Mouse (Mus musculus) CD4-positive, CD25-positive, alpha-beta regulatory T cell, adult 4 months (primary cell): Measurements from ENCODE around the gene Tmem39a. TPM values are rescaled to one million over a fixed set of nuclear protein-coding genes. Genes with fewer than 3 reads are reported as not detected.

Experiments used
- ATAC-seq: one replicate; pipeline ENCODE4 v1.8.0; 2017
- polyA plus RNA-seq, 2 experiments: library from polyadenylated mRNA; unstranded; fragments of 100-300 nt; shearing (Covaris generic); gene quantifications; one replicate each; pipeline ENCODE4 v1.2.1; 2017

The Tmem39a gene
- polyA plus RNA-seq, 2 experiments from 2014 or later: 36.0 to 37.2 TPM

DNA sequence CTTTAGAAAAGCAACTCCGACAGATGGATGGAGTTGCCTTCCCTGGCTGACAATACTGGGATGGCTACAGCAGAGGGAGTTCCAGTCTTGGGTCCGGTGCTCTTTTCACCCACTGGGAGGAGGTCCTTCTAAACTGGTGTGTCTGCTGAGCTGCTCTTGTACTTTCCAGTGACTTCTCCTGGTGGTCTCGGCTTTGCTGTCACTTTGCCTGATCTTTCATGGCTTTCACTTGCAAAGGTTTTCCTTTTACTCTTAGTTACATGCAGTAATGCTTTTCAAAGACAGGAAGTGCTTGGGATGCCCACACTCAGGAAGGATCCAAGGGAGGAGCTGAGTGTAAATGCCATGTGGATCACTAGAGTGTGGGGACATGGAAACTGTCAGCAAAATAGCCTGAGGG lies 33.0 kb downstream of the Tmem39a start:
- no peak for ATAC-seq

DNA sequence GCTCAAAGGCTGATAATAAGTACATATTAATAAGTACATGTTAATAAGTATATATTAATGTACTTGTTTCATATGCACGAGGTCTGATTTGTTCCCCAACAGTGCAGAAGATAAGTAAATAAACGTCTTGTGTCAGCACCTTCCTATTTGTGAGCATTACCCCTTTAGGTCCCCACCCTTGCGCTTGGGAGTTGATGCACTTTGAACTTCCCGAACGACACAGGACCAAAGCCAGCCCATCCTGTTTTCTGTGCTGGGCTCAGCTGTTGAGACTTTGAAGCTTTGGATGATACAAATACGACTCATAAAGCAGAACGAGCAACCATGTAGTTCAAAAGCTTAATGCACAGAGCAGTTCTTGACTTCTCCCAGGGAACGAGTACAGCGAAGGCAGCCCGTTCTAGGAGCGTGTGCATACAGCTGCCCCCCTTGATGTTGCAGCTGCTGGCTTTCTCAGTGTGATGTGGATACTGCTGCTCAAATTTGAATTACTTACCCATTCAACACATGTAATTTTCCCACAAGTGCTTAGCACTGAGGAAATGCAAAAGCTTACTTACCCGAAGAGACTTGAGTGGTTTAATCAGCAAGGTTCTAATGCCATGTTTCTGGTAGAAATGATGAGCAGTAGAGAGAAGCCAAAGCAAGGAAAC lies 33.7 kb downstream of the Tmem39a start:
- no peak for ATAC-seq

DNA sequence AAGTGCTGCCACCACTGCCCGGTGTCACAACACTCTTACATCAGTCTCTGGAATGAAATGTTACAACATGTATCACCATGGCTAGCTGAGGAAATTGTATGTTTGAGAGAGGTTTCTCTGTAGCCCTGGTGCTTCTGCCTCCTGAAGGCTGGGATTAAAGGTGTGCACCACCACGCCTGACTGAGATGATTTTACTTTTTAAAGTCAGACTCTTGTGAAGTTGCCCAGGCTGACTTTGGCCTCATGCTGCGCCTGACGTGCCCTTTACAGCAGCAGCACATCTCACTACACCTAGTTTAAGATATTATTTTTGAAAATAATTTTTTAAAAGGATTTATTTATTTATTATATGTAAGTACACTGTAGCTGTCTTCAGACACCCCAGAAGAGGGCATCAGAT lies 34.4 kb downstream of the Tmem39a start:
- no peak for ATAC-seq

DNA sequence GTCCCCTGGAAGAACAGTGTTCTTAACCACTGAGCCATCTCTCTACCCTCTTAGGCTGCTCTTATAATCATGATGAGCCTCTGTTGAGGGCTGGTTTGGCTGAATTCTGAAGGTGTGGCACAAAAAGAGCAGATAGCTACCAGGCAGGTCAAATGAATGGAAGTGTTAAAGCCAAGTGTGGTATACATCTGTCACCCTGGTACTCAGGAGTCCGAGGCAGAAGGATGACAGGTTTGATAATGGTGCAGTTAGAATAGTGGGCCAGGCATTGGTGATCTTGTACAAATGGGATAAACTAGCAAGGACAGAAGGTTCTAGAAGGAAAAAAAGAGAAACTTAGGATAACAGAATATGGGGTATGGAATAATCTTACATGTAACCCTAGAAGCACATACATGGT lies 35.9 kb downstream of the Tmem39a start:
- ATAC-seq: no peak

DNA sequence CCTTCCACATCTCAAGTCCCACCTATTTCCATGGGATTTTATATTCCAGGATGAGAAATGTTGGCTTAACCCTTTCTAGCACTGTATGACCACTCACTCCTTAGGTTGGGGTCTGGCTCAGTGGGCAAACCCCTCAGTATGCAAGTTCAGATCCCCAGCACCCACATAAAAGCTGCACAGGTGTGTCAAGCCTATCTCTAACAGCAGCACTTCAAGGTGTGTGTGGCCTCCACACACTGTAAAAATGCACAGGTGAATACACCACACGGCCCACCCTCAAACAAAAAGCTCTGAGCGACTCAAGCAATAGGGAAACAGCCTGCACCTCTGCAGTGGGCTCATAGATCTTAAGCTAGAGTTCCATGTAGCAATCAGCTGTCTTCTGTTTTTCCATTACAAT lies 37.6 kb downstream of the Tmem39a start:
- no peak for ATAC-seq

DNA sequence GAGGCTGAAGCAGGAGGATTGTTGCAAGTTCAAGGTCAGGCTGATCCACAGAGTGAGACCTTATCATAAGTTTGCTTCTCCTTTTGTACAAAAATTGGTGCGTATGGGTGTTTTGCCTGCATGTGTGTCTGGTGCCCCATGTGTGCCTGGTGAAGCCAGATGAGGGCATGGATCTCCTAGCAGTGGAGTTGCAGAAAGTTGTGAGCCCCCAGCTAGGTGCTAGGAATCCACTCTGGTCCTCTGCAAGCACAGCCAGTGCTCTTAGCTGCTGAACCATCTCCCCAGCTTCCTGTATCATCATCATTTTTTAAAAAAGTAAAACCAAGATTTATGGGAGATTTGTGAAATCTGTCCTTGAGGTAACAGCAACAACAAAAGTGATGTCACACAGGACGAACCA lies 38.2 kb downstream of the Tmem39a start:
- no peak for ATAC-seq

DNA sequence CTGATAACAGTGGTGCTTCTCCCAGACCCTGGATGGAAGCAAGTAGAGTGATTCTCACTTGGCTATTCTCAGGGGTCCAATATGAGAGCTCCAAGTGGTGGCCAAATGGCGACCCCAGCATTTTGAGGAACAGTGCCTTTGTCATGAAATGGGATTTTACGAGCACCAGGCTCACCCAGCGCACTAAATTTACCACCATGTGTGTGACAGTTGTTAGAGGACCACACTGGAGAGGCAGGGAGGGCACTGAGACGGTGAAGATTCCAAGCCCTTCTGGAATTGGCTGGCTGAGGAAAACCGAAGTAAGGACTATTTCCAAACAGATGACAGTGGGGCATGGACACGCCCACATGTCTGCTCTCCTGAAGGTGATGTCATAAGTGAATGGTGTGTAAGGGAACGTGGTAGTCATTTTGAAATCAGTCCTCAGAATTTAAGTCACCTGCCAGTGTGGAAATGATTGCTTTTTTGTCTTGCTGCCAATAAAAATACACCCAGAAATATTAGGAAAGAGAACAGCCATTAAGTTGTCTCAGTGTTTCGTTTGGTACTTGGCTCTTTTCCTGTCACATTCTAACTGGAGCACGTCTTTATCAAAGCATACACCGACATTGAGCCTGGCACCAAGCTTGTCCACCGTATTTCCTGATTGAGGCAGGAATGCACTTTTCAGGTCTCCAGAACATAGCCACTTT lies 40.6 kb downstream of the Tmem39a start:
- no peak for ATAC-seq

DNA sequence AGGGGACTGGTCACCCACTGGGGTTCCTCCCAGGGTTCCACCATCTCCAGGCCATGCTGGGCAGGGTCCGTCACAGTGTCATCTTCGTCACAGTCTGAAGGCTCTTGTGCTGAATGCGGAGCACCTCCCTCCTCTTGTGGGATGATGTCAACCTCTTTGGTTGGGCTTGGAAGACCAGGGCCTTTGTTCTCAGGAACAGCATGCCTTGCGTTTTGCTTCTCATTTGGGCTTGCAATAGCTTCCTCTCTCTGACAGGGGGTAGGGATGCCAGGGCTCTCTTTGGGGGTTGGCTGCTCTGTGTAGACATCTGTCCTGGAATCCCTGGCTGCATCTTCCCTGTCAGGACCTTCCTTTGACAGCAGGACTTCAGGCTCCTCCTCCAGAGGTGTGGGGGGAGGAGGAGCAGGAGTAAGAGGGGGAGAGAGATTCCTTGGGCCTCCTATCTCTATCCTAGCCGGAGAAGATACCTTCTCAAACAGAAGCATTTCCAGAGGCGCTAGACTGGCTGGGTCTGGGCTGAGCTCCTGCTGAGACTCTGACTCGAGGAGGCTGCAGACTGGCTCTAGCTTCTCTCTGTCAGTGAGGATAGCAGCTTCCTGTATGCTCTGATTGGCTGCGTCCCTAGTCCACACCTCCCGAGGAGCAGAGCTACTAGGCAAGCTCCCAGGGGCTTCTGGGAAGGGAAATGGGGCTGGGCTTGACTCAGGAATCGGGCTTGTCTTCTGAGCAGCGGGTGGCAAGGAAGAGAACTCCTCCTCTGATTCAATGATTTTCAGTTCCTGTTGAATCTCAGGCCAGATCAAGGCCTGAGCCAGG lies 44.7 kb downstream of the Tmem39a start:
- no peak for ATAC-seq

DNA sequence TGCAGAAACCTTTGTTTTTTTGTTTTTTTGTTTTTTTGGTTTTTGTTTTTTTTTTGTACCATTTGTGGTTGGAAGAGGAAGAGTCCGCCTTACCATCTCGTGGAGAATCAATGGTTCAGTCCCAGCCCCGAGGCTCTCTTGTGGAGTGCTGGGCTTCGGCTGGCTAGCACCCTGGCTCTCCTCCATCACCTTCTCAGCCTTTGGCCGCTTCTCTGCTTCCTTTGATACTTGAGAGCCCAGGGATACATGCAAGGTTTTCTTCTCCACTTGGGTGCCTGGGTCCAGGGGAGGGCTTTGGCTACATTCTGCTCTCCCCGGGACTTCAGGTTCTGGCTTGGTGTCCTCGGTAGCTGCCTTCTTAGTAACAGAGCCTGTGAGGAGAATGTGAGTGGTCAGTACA lies 48.0 kb downstream of the Tmem39a start:
- no peak for ATAC-seq

DNA sequence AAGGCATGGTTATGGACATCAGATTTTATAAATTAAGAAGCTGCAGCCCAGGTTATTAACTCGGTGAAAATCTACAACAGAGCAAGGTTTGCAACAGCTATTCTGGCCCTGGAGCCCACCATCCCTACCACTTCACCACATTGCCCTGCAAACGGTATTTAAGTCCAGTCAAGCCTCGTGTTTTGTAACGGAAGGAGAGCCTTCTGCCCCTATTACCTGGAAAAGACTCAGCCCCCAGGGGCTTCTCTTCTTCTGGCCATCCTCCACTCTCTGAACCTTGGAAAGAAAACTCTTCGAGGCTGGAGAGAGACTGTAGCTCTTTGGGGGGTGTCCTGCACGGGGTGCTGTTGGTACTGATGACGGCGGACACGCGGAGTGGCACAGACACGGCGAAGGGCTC lies 50.2 kb downstream of the Tmem39a start:
- ATAC-seq: no peak

DNA sequence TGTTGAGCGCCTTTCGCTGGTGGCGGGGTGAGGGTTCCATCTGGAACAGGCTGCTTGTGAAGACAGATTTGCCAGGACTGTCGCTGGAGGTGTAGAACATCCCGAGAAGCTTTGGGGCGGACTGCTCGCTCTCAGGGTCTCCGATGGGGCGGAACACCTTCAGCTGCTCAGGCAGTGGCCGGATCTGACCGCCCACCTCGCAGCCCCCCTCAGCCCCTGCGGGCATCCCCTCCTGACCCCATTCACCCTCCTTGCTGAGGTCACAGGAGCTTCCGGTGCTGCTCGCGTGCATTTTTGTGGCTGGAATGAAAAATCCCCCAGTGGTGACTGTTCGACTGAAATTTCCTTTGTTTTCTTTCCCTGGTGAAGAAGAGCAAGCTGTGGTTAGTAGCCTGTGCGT lies 50.6 kb downstream of the Tmem39a start:
- no peak for ATAC-seq

DNA sequence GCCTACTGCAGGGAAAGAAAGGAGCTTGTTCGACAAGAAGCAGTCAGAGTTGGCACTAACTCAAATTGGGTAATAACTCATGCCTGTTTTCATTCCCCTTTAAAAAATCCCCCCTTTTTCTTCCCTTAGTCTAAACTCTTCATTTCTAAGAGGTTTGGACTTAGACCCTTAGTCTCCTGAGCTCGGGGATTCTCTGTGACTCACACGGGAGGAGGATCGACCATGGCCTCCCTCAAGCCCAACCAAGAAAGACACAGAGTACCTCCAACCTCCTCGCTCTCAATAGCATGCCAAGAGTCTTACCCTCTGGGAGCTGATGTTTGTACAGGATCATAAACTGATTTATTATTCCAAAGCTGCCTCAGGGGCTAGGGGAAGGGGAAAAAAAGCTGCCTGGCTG lies 54.1 kb downstream of the Tmem39a start:
- no peak for ATAC-seq

DNA sequence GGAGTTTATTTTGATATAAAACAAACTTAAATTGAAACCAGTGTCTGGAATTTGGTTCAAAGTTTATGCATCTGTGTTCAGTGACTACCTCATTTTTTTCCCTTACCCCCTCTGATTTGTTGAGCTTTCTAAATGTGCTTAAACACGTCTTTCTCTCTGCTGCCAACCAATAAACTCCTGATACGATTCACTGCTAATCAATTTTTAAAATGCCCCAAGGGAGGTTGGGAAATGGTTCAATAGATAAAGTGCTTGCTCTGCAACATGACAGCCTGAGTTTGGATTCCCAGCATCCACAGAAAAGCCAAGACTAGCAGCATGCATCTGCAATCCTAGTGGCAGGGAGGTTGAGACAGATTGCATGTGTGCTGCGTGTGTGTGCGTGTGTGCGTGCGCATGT lies 55.1 kb downstream of the Tmem39a start:
- no peak for ATAC-seq

DNA sequence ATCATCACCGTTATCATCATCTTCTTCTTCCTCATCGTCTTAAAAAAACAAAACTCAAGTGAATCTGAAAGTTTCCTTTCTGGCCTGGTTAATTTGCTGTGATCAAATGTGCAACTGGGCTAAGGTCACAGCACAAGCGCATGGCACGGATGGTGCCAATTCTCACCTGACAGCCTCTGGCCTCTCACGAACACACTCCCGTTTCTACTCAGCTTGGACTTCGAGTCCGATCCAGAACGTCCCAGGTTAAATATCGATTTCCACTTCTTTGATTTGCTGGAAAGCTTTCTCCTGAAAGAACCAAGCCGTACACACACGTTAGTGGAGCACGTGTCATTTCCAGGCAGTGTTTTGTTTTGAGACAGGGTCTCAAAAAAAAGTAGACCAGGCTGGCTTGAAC lies 59.5 kb downstream of the Tmem39a start:
- no peak for ATAC-seq

DNA sequence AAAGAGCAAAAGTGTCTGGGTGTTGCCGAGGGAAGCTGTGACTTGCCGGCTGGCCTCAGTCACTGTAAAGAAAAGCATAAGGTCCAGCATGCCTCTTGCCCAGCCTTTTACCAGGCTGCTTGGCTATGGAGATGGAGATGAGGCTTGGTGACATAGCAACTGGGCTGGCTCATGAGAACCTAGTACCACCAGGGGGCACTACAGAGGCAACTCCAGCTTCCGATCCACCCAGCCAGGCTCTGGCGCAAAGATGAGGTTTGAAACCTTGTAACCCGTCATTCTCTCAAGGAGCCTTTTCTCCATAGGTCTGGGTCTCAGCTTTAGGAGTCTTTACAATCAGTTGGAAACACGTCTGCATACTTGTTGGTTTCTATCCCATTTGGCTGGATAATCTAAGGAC lies 60.6 kb downstream of the Tmem39a start:
- ATAC-seq: peak; percentile 85

DNA sequence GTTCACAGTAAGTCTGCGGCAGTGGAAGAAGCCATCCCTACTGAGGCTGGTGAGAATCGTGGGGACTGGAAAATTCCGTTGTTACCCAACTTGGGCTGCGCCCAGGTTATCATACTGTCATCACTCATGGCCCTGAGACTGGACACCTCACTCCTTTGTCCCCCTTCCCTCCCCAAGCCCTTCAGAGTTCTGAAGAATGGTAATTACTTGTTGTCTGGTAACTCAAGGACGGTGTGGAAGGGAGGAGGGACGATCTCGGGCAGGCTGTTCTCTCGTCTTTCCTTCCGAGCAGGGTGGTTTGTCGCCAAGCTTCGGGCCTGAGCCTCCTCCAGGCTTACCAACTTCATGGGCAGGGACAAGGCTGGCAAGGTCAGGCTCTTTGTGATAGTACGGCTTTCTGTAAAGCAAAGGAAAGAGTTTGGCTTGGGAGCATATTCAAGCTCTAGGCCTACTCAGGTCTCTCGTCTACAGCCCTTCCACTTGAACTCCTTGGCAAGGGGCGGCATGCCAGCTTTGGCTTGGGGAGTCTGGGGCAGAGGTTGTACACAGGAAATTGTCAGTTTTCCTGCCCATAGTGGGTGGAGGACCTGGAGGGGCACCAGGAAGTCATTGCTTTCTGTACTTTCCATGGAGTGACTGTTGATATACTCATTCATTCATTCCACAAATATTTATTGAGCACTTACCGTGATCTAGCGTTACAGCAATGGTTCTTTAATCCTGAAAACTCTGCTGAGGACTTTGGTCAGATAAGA lies 62.4 kb downstream of the Tmem39a start:
- no peak for ATAC-seq

DNA sequence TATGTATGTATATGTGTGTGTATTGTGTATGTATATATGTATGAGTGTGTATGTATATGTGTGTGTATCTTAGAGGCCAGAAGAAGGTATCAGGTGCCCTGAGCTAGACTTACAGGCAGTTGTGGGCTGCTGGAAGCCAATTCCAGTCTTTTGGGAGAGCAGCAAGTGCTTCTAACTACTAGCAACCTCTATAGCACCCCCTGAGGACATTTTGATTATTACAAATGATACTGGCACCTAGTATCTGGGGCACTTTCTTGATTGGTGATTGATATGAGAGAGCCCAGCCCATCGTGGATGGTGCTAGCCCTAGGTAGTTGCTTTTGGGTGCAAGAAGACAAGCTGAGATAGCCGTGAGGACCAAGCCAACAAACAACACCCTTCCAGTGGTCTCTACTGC lies 63.8 kb downstream of the Tmem39a start:
- peak; percentile 57 for ATAC-seq

DNA sequence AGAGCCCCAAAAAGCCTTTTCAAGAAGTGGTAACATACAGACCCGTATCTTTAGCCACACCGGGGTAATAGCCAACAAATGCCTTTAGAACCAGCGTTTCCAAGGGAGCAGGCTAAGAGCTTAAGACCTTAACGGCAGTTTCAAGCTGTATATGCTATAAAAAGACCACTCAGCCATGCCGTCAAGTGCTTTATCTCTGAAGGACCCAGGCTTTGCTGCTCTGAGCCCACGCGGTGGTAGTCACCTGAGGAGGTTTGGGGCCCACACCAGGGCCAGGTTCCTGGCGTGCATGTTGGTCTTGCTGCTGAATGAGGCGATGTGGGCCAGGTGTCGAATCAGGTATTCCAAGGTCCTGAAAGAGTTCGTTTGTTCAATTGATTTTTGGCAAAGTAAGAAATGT lies 65.8 kb downstream of the Tmem39a start:
- ATAC-seq: no peak

DNA sequence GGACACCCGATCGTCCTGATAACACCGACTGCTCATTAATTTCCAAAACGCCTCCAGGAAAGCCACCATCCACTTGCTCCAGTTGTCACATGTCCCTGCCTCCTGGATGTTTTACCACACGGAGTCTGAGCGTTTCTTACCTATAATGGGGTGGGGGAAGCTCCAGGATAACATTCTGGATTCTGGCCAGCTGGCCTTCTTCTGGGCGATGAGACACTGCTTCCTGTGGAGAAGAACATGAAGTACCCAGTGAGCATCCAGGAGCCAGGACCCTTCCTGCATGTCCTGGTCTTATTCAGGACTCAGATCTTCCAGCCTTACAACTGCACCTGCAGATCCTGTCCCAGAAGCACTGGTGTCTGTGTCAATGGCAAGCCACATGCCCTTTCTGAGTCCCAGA lies 66.9 kb downstream of the Tmem39a start:
- ATAC-seq: no peak

DNA sequence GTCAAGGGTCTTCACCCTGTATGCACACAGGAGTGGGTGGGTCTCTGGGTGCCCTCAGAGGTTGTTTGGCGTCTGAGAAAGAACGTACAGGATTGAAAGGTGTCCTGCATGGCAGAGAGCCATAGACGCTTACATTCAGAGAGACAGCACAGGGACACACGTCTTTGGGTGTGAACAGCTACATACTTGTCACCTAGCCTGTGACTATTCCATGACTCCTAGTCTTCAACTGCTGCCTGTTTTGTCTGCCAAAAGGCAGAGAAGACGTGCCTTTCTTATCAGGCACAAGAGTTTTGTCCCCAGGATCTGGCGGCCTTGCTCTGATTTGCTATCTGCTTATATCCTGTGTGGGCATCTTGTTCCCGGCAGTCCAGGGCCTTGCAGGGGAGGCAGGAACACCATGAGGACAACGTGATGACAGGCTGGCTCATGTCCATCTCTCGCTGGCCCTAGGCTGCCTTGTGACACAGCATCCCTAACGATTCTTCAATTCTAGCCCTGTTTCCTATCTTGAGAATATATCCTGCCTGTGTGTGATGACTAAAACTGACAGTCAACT lies 67.4 kb downstream of the Tmem39a start:
- no peak for ATAC-seq

DNA sequence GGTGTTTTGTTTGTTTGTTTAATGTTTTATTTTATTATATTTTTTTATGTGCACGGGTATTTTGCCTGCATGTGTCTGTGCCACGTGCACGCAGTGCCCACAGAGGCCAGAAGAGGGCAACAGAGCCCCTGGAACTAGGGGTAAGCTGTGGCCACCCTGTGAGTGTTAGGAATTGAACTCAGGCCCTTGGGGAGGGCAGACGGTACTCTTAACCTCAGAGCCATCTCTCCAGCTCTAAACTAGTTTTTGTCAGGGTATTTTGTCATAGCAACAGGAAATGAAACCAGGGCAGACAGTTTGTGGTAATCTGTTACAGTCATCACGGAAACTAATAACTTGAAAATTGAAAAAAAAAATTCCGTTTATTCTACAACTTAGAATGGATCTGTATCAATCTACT lies 73.6 kb downstream of the Tmem39a start:
- peak; percentile 81 for ATAC-seq

DNA sequence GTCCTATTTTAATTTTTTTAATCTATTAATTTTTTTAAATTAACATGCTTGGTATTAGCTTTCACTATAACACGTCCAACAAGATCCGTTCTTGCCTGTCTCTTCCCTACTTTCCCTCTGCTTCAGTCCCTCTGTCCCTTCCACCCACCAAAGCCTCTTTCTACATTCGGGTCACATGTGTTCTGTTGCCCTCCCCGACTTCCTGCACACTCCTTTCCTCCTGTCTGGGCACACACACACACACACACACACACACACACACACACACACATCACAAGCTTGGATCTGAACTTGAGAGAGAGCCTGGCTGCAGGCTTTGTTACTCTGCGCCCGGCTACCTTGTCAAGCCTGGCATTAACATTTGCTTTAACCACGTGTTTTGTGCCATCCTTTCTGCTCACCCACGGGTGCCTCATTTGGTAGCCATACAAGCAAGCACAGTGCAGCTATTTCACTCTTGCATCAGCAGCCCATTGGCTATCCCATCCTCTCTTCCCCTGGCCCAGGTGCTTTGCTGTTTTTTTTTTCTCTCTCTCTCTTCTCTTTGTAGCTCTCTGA lies 77.4 kb downstream of the Tmem39a start:
- ATAC-seq: peak; percentile 48
